Mouse (Mus musculus) central nervous system, embryonic 18 days (tissue): ENCODE measurements around the gene Ckmt2. TPM values are rescaled to one million over a fixed set of nuclear protein-coding genes. Genes with fewer than 3 reads are reported as not detected.

Experiments
- polyA plus RNA-seq: library from polyadenylated mRNA; depleted of rRNA; stranded (reverse); fragments of >200 nt; gene quantifications from 2 replicates; pipeline ENCODE4 v1.2.3, GENCODE M21; 2012; rRNA removed

Gene Ckmt2
- polyA plus RNA-seq = 5.7 TPM in 1 of 2 replicates, not detected in the other

GRCm38 (mm10) chr13:91876741-91877349 lies at the start of gene Ckmt2:
Ckmt2 (minus strand) TSS chr13:91876885.

DNA sequence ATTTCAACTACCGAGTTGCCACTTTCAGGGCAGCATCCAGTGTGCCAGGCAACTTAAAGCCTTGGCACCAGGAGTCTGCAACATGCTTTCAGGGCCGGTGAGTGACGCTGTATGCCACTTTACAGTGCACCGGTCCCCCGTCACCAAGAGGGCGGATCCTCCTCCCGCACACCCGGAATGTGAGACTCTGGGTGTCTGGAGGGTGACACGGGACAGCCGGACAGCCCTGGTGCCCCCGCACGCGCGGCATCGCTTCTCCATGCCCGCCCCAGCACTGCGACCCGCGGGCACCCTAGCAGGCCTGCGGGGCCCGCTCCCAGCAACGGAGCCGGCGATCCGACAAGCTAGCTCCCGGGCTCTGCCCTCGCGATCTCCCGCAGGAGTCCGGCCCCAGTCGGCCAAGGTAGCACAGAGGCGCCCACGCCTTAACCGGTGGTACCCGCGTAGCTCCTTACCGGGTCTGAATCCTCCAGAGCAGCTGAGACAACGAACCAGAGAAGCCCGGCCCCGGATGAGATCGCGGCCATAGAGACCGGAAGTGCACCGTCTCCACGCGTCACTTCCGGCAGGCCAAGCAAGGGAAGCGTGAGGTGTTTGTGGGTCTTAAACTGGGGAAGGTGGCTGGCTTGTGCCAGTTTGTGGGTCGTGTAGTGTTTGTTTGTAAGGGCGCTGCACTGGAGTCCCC lies 69.4 kb downstream of the Ckmt2 start, which contains the start of gene Zcchc9:
TSS of gene Zcchc9 (minus strand) at position 551 of the 685 bp plus-strand sequence.

Other genes starting within 250 kb of the Ckmt2 start
- 0.25 and 0.35 TPM in 2 replicates for gene Acot12, start 135.4 kb downstream of the Ckmt2 start, polyA plus RNA-seq
- 18.8 and 20.3 TPM in 2 replicates for gene Zcchc9, start 69.2 kb downstream of the Ckmt2 start, polyA plus RNA-seq